Mouse (Mus musculus): ENCODE measurements at regions not wholly inside any gene's neighbourhood (a gene's known extent, or its start where the extent isn't known, plus 50 kb on each side); places are given as distances from the start of the nearest gene placed in this dataset.

- TF ChIP-seq GATA1 (IDR thresholded peaks at IDR 0.05; ENCODE audit: borderline replicate concordance, low read length) (no peak), CTCF (IDR thresholded peaks at IDR 0.05; ENCODE audit: low read depth, low read length) (no peak), POLR2AphosphoS5 (IDR thresholded peaks at IDR 0.05; ENCODE audit: insufficient replicate concordance, low read depth, low read length) (no peak)
Observed at GRCm38 (mm10) chr10:118666009-118666408, 204.0 kb downstream of the Dyrk2 start.

All from G1E (cell line).